Mouse (Mus musculus) neural tube, embryonic 15.5 days (tissue): ENCODE data around the gene Cat. TPM values are rescaled to one million over a fixed set of nuclear protein-coding genes. Genes with fewer than 3 reads are reported as not detected.

Source experiments
- ATAC-seq: fragments of 200-750 bp; cut with Nextera tagmentation; 2 replicates; pipeline ENCODE4 v1.8.0; 2017; ENCODE audit warnings: mild to moderate bottlenecking, moderate TSS enrichment, moderate library complexity; ENCODE audit not compliant: low FRiP score
- H3K27ac ChIP-seq: fragments of 300-500 bp; sonication (generic); replicated peaks from 2 replicates; pipeline ENCODE4 v1.5.1; 2015; ENCODE audit warnings: mild to moderate bottlenecking, inconsistent platforms
- H3K27me3 ChIP-seq: fragments of 300-500 bp; sonication (generic); replicated peaks from 2 replicates; pipeline ENCODE4 v1.6.1; 2015; ENCODE audit warnings: inconsistent platforms
- H3K36me3 ChIP-seq: fragments of 300-500 bp; sonication (generic); 2 replicates; pipeline ENCODE4 v1.6.1; 2015; ENCODE audit warnings: inconsistent platforms
- H3K4me1 ChIP-seq: fragments of 300-500 bp; sonication (generic); 2 replicates; pipeline ENCODE4 v1.6.1; 2015; ENCODE audit warnings: inconsistent platforms
- H3K4me2 ChIP-seq: fragments of 300-500 bp; sonication (generic); 2 replicates; pipeline ENCODE4 v1.6.1; 2015; ENCODE audit warnings: inconsistent platforms, mild to moderate bottlenecking, moderate library complexity
- H3K4me3 ChIP-seq: fragments of 300-500 bp; sonication (generic); replicated peaks from 2 replicates; pipeline ENCODE4 v1.5.1; 2015; ENCODE audit warnings: mild to moderate bottlenecking, inconsistent platforms
- H3K9ac ChIP-seq: fragments of 300-500 bp; sonication (generic); replicated peaks from 2 replicates; pipeline ENCODE4 v1.6.1; 2015; ENCODE audit warnings: mild to moderate bottlenecking, inconsistent platforms
- H3K9me3 ChIP-seq: fragments of 300-500 bp; sonication (generic); replicated peaks from 2 replicates; pipeline ENCODE4 v1.6.1; 2016; ENCODE audit warnings: inconsistent platforms
- WGBS: fragments of 180-500 bp; shearing (Covaris S2); methylation state at CpG from one replicate; pipeline ENCODE4 v1.1.7; 2015; ENCODE audit warnings: mixed read lengths; 5-methylcytosine and 5-hydroxymethylcytosine counted together
- polyA plus RNA-seq: library from polyadenylated mRNA; unstranded; fragments of >200 nt; fragmentation: Nextera tagmentation; extraction: Ambion mirVana; gene quantifications from 2 replicates; pipeline ENCODE4 v1.2.1, GENCODE M21; 2015

Gene Cat
- polyA plus RNA-seq, 1 experiment from 2014 or later, result 81.2 TPM

- Histone ChIP-seq H3K9me3 (no peaks in the 10 kb centered on the region), H3K27ac (no peak overlapping the region), H3K4me2 (no peak overlapping the region), H3K9ac (no peak overlapping the region), H3K36me3 (peaks cover 33% of the 10 kb centered on the region), H3K4me3 (no peak overlapping the region), H3K4me1 (no peaks in the 10 kb centered on the region), H3K27me3 (no peaks in the 10 kb centered on the region)
- ATAC-seq, result no peak
- 98% methylated on average over 2 of the region's 2 CpGs for WGBS
These were observed 8.8 kb downstream of the Cat start for GRCm38 (mm10) chr2:103476180-103476579.

DNA sequence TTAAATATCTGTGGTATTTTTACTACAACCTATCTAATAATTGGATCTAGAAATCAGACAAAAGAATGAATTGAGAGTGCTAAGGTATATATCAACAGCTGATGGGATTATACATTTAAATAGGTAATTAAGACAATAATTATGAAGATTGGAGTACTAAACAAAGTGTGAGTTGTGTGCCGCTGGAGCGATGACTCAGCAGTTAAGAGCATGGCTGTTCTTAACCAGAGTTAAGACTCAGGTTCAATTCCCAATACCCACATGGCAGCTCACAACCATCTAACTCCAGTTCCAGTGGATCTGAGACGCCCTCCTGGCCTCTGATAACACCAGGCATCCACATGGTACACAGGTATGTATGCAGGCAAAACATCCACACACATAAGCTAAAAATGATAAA lies 11.6 kb downstream of the Cat start:
- Histone ChIP-seq H3K4me3 (no peak overlapping the region), H3K9ac (no peak overlapping the region), H3K4me2 (no peak overlapping the region), H3K4me1 (no peaks in the 10 kb centered on the region), H3K27me3 (no peaks in the 10 kb centered on the region), H3K36me3 (peaks cover 51% of the 10 kb centered on the region), H3K27ac (no peak overlapping the region), H3K9me3 (no peaks in the 10 kb centered on the region)
- 94% methylated on average over 3 of the region's 3 CpGs for WGBS
- ATAC-seq, result no peak

DNA sequence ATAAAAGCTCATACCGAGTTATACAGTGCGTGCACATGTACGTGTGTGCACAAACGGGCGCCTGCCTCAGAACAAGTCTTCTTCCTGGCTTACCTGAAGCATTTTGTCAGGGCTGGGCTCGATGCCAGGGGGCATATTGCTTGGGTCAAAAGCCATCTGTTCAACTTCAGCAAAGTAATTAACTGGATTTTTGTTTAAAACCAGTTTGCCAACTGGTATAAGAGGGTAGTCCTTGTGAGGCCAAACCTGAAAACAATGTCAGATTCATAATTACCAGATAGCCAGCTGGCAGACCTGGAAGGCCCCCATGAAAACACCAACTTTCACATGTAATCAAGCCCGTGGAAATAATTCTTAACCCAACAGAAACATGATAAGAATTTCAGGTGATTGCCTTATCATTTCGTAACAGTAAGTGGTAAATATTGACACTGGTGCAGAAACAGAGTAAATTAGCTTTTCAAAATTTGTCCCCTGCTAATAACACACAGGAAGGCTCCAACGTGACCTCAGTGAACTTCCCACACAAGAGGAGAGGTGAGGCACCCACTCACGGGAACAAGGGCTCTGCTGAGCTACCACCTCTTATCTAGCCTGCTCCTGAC lies 17.9 kb downstream of the Cat start:
- no peak overlapping the region for H3K9ac ChIP-seq
- H3K27me3 ChIP-seq, result no peaks in the 10 kb centered on the region
- H3K9me3 ChIP-seq, result no peaks in the 10 kb centered on the region
- no peak for ATAC-seq
- no peaks in the 10 kb centered on the region for H3K4me1 ChIP-seq
- peaks cover 69% of the 10 kb centered on the region for H3K36me3 ChIP-seq
- no peak overlapping the region for H3K4me3 ChIP-seq
- H3K4me2 ChIP-seq, result no peak overlapping the region
- 91% methylated on average over 10 of the region's 10 CpGs for WGBS
- no peak overlapping the region for H3K27ac ChIP-seq

- no peak overlapping the region for H3K9ac ChIP-seq
- whole genome bisulfite sequencing, result 89% methylated on average over 3 of the region's 3 CpGs
- H3K27ac ChIP-seq, result no peak overlapping the region
- peaks cover 66% of the 10 kb centered on the region for H3K36me3 ChIP-seq
- 0 out of 2 replicates have a peak, but pooled peaks cover 2% of the 10 kb centered on the region for H3K4me1 ChIP-seq
- no peaks in the 10 kb centered on the region for H3K9me3 ChIP-seq
- H3K4me3 ChIP-seq, result no peak overlapping the region
- no peak overlapping the region for H3K4me2 ChIP-seq
- H3K27me3 ChIP-seq, result no peaks in the 10 kb centered on the region
- ATAC-seq, result no peak
These were observed 18.7 kb downstream of the Cat start for GRCm38 (mm10) chr2:103466272-103466671.

DNA sequence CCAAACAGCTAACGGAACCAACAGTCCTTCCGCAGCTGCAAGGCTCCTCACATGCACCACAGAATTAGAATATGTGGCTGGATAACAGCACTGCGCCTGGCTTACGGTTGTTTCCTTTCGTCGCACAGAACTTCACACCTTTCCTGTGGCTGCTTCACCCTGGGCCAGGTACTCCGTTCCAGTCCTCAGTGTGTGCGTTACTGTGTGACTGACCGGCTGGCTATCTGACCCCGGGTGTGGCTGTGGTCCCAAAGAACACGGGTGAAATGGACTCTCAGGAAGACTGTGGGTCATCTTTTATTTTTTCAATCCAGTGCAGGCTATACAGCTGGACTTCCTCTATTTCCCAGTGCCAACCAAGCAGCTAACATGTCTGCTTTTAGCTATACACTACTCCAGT lies 19.5 kb downstream of the Cat start:
- no peaks in the 10 kb centered on the region for H3K9me3 ChIP-seq
- H3K9ac ChIP-seq, result no peak overlapping the region
- no peak overlapping the region for H3K4me2 ChIP-seq
- no peak overlapping the region for H3K27ac ChIP-seq
- H3K4me1 ChIP-seq, result 0 out of 2 replicates have a peak, but pooled peaks cover 4% of the 10 kb centered on the region
- peaks cover 60% of the 10 kb centered on the region for H3K36me3 ChIP-seq
- no peak overlapping the region for H3K4me3 ChIP-seq
- WGBS, result 95% methylated on average over 11 of the region's 11 CpGs
- no peaks in the 10 kb centered on the region for H3K27me3 ChIP-seq
- ATAC-seq, result no peak

- Histone ChIP-seq H3K36me3 (peaks cover 60% of the 10 kb centered on the region), H3K27ac (no peak overlapping the region), H3K9ac (no peak overlapping the region), H3K4me1 (0 out of 2 replicates have a peak, but pooled peaks cover 4% of the 10 kb centered on the region), H3K4me3 (no peak overlapping the region), H3K4me2 (no peak overlapping the region), H3K9me3 (no peaks in the 10 kb centered on the region), H3K27me3 (no peaks in the 10 kb centered on the region)
- no peak for ATAC-seq
- WGBS, result 97% methylated on average over 8 of the region's 8 CpGs
These were observed 20.4 kb downstream of the Cat start for GRCm38 (mm10) chr2:103464524-103464923.

DNA sequence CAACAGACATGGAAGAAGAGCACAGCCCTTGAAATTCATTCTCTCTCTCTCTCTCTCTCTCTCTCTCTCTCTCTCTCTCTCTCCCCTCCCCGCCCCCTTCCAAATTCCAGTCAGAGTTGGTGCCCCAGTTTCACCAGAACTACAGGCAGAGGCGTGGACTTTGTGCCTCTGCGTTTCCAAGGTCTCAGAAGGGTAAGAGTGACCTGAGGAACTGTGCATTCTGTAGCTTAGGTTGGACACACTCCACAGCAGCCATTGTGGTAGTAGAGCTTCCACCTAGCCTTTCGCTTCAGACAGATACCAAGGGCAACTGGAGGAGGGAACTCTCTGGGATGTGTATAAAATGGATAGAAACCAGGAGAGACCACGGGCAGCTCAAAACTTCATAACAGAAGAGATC lies 22.2 kb downstream of the Cat start:
- H3K4me3 ChIP-seq, result no peak overlapping the region
- ATAC-seq, result no peak
- peaks cover 69% of the 10 kb centered on the region for H3K36me3 ChIP-seq
- 0 out of 2 replicates have a peak, but pooled peaks cover 4% of the 10 kb centered on the region for H3K4me1 ChIP-seq
- H3K27ac ChIP-seq, result no peak overlapping the region
- no peaks in the 10 kb centered on the region for H3K9me3 ChIP-seq
- whole genome bisulfite sequencing, result 96% methylated on average over 5 of the region's 5 CpGs
- H3K4me2 ChIP-seq, result no peak overlapping the region
- no peaks in the 10 kb centered on the region for H3K27me3 ChIP-seq
- no peak overlapping the region for H3K9ac ChIP-seq

DNA sequence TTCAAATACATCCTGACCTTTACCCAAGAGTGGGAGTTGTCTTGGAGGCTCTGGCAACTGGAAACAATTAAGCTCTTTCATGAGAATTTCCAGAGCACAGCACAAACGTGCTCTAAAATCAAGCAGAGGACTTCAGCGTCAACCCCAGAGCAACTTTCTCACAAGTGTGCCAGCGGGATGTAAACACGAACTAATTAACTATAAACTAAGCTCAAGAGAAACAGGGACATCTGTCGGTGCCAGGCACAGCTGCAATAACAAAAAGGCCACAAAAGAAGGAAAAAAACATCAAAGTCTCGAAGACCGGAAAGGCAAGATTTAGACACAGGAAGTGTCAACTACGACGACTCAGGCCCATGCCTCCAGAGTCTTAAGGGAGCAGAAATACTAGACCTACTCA lies 23.2 kb downstream of the Cat start:
- no peaks in the 10 kb centered on the region for H3K27me3 ChIP-seq
- H3K9me3 ChIP-seq, result no peaks in the 10 kb centered on the region
- H3K4me2 ChIP-seq, result no peak overlapping the region
- no peak for ATAC-seq
- peaks cover 61% of the 10 kb centered on the region for H3K36me3 ChIP-seq
- WGBS, result 46% methylated on average over 9 of the region's 9 CpGs
- H3K27ac ChIP-seq, result peak overlapping the region; percentile 67
- H3K9ac ChIP-seq, result no peak overlapping the region
- H3K4me3 ChIP-seq, result no peak overlapping the region
- H3K4me1 ChIP-seq, result 0 out of 2 replicates have a peak, but pooled peaks cover 4% of the 10 kb centered on the region

DNA sequence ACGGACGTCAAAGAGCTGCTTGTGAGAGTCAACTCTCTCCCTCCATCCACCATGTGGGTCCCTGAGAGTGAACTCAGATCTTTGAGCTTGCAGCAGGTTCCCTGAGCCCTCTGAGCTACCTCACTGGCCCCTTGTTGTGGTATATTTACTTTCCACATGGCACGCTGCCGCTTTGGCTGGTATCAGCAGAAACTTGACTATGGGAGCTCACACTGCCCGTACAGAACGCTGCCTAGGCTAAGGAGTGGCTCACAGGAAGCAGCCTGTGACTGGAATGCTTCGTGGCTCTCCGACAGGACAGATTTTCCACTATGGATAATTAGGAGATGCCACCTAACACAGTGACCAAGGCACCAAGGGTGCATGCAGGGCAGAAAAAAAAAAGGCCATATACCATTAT lies 23.8 kb downstream of the Cat start:
- no peak for ATAC-seq
- no peak overlapping the region for H3K4me3 ChIP-seq
- no peak overlapping the region for H3K9ac ChIP-seq
- WGBS, result 83% methylated on average over 8 of the region's 8 CpGs
- no peak overlapping the region for H3K4me2 ChIP-seq
- no peaks in the 10 kb centered on the region for H3K27me3 ChIP-seq
- 0 out of 2 replicates have a peak, but pooled peaks cover 4% of the 10 kb centered on the region for H3K4me1 ChIP-seq
- H3K36me3 ChIP-seq, result peaks cover 60% of the 10 kb centered on the region
- no peaks in the 10 kb centered on the region for H3K9me3 ChIP-seq
- H3K27ac ChIP-seq, result peak overlapping the region; percentile 67

GRCm38 (mm10) chr2:103459069-103459468 lies 25.9 kb downstream of the Cat start:
- H3K27ac ChIP-seq, result no peak overlapping the region
- H3K9me3 ChIP-seq, result no peaks in the 10 kb centered on the region
- peaks cover 62% of the 10 kb centered on the region for H3K36me3 ChIP-seq
- WGBS, result 95% methylated on average over 10 of the region's 10 CpGs
- no peak for ATAC-seq
- H3K4me2 ChIP-seq, result no peak overlapping the region
- H3K27me3 ChIP-seq, result no peaks in the 10 kb centered on the region
- no peak overlapping the region for H3K4me3 ChIP-seq
- 0 out of 2 replicates have a peak, but pooled peaks cover 4% of the 10 kb centered on the region for H3K4me1 ChIP-seq
- H3K9ac ChIP-seq, result no peak overlapping the region

DNA sequence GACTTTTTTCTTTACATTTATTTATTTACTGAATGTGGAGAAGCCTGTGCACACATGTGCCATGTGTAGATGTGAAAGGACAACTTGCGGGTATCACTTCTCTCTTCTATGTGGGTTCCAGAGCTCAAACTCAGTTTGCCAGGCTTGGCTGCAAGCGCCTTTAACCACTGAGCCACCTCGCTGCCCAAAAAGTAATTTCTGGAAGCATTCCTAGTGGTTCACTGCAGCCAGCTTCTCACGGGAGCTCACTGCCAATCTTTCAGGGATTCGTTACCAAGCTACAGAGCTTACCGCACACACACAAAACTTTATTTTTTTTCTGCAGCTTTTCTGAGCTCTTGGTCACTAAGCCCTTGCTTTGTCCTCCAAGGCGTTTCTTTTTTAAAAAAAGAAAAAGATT lies 27.3 kb downstream of the Cat start:
- H3K4me3 ChIP-seq, result no peak overlapping the region
- peaks cover 66% of the 10 kb centered on the region for H3K36me3 ChIP-seq
- no peak for ATAC-seq
- no peaks in the 10 kb centered on the region for H3K27me3 ChIP-seq
- no peak overlapping the region for H3K9ac ChIP-seq
- no peaks in the 10 kb centered on the region for H3K9me3 ChIP-seq
- 0 out of 2 replicates have a peak, but pooled peaks cover 4% of the 10 kb centered on the region for H3K4me1 ChIP-seq
- no peak overlapping the region for H3K4me2 ChIP-seq
- WGBS, result 88% methylated on average over 7 of the region's 7 CpGs
- no peak overlapping the region for H3K27ac ChIP-seq

- Histone ChIP-seq H3K27me3 (no peaks in the 10 kb centered on the region), H3K4me2 (no peak overlapping the region), H3K36me3 (peaks cover 62% of the 10 kb centered on the region), H3K4me3 (no peak overlapping the region), H3K4me1 (0 out of 2 replicates have a peak, but pooled peaks cover 4% of the 10 kb centered on the region), H3K27ac (no peak overlapping the region), H3K9ac (no peak overlapping the region), H3K9me3 (no peaks in the 10 kb centered on the region)
- no peak for ATAC-seq
- 89% methylated on average over 5 of the region's 5 CpGs for WGBS
These were observed 27.9 kb downstream of the Cat start for GRCm38 (mm10) chr2:103457048-103457447.
